Mouse (Mus musculus) lung, postnatal 25 days (tissue): ENCODE data around the gene Lysmd4.
"Not testable (repeated sequence)": the region's sequence is repeated elsewhere in the genome, so short reads cannot be mapped to it uniquely, and the experiment has no call there.

Experiments
- DNase-seq: peaks from one replicate; pipeline ENCODE4 v3.0.0; 2022; ENCODE audit warnings: low spot score

Lysmd4 gene

DNA sequence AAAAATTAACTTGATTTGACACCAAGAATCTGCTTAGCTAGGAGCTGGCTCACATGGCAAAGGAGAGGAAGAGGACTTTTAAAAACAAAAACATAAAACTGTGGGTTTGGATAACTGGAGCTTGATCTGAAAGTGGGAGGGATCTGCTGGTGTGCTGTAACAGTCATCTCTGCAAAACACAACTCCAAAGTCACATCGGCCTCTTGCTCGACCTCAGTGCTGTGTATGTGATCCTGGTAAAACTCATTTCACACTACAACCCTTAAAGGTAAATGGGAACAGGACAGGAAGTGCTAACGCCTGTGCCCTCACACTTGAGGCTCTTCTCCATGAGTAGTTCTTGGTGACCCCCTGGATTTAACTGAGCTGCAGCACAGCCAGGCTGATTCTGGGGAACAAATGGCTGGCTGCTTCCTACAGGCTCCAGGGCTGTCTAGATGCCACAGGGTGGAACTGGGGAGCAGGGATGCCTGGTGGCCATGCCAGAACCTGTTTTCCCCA, 8.3 kb downstream of the Lysmd4 start:
- no peak for DNase-seq

DNA sequence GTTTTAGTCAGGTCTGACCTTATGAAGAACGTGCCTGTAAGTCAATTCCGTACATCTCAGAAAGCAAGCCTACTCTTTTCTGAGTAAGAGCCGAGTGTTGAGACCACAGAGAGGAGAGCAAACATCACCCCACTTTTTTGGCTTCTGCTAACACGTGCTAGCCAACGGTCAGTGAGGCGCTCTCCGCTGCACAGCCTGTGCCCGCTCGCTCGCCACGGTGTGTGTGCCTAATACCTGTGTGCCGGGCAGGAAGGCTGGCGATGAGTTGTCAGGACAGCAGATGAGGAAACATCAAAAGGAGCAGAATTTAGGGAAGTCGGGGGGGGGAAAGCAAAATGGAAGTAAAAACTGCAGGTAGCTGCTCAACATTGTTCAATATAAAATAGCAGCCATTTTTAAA, 10.2 kb downstream of the Lysmd4 start:
- no peak for DNase-seq

DNA sequence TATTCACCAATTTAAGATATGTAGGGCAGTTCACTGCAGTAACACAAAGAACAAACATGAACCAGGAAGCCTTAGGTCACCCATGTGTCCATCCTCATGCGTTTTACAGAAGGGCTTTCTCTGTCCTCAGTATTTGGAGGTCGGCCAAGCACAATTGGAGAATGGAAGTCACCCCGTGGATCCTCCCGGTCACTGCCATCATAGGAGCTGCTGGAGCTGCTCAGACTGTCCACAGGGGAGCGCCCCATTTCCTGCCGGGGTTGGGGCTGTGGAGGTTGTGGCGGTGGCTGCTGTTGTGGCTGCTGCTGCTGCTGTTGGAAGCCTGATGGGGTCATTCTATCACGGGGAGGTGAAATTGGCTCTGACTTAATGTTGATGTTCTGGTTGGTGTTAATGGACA, 12.5 kb downstream of the Lysmd4 start:
- DNase-seq = no peak

DNA sequence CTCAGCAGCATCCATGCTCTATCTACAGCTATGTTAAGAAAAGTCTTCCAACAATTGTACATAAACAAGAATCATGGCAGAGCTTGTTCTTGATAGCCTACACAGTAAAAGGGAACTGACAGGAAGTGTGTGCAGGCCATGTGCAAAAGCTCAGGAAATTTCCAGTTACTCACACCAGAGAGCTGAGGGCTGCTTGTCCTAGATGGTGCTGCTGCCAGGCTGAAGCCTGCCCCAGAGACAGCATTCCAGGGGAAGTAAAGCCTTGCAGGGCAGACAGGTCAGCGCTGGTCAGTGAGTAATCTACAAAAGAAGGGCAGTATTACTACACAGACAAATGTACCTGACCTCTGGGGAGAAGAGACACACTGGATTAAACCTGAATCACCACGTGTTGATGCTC, 14.0 kb downstream of the Lysmd4 start:
- DNase-seq = no peak

DNA sequence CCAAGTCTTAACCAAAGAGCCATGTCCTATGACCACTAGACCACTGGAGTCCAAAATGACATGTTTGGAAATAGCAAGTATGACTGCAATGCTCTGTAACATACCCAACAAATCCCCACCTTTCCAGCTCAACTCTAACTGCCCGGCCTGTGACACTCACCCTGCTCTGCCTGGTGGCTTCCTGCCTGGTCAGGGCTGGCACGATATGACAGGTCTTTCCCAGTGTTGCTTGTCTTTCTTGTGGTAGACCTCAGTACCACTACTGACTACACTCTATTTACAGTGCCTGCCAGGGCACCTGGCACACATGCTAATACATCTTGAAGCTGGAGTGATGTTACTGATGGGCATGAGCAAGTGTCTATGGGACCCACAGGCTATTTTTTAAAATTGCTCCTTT, 15.4 kb downstream of the Lysmd4 start:
- DNase-seq = no peak

DNA sequence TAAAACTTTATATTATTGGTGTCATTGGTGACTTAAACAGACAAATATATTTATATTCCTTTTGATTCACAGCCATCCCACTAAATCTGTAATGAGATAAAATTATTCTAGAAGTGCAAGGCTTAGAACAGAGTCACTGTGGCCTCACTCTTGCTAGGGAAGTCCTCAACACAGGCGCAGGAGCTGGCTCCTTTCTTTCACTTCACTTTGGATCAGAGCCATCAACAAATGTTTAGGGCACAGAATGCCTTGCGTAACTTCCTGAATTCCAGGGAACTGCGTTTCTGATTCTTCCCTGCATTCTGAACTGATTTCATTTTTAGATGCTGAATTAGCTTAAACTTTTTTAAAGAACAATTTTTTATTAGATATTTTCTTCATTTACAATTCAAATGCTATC, 19.6 kb downstream of the Lysmd4 start:
- DNase-seq = peak; percentile 58

DNA sequence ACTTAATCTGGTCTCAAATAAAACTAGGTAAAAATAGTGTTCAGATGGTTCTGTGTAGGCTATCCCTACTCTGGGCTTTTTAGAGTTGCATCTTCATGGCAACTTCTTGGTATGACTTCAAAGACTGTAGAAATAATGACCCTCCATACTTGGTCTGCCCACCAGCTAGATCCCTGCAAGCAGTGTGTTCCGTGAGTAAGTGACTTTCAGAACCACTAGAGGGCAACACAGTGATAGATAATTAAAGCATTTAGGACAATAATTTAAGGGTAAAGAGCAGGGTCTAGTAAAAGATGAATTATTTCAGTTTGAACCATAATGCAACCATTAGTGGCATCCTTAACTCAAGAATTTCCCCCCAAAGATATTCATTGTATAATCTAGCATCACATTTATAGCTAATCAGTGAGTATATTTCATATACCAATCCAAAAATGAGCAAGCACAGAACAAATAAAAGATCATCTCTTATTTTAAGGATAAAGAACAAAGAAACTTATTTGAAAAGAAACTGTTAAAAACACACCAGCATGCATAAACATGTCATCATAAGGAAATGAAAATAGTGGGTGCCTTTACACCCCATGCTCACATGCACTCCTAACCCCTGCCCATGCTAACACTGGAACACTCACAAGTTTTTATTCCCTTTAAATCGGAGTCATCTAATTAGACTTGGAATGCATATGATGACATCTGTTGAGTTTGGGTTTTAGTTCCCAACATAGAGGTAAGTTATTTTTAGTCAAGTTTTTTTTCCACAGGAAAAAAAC, 21.0 kb downstream of the Lysmd4 start:
- DNase-seq = peak; percentile 58

DNA sequence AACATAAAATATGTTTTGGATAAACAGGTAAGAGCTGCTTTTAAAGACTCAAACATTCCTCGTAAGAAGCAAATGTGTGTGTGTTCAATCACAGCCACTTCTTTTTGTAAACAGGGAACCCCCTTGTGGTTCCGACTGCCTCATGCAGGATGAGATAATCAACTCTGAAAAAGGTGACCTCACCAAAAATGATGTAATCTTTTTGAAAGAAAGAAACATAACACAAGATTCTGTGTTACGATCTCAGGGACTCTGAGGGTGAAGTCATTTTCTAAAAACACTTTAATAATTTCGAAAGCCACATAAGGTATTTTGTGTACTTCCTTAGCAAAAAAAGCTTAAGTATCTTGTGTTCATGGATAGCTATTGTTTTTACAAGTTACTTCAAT, 21.5 kb downstream of the Lysmd4 start:
- peak; percentile 28 for DNase-seq

DNA sequence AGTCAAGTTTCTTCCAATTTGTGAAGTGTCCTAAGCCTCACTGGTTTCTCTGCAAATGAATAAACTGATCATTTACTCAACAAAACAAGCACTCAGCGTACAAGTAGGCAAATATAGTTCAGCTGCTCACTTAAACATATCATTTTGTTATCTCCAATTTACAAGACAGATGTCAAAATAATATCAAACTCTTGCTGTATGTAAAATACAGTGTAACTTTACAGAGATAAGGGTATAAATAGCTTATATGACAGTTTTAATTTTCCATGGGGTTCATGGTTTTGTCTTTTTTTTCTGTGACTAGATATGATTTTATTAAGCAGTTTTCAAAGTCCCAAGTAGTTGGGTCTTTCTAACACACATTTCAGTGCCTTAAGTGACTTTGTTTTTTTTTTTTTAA, 22.9 kb downstream of the Lysmd4 start:
- DNase-seq = no peak

DNA sequence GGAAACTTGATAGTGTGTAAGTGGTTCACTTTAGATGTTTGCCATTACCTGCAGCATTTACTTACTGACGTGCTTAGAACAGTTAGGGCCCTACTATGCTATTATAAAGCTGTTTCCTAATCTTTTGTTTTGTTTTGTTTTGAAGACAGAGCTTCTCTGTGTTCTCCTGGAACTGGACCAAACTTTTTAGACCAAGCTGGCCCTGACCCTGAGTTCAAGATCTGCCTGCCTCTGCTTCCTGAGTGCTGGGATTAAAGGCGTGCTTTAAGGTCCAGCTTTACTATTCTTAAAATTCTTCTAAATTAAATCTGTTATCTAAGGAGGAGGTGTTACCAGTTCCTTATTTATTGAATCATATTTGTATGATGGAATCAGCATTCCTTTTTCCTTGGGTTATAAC, 23.7 kb downstream of the Lysmd4 start:
- DNase-seq = no peak

DNA sequence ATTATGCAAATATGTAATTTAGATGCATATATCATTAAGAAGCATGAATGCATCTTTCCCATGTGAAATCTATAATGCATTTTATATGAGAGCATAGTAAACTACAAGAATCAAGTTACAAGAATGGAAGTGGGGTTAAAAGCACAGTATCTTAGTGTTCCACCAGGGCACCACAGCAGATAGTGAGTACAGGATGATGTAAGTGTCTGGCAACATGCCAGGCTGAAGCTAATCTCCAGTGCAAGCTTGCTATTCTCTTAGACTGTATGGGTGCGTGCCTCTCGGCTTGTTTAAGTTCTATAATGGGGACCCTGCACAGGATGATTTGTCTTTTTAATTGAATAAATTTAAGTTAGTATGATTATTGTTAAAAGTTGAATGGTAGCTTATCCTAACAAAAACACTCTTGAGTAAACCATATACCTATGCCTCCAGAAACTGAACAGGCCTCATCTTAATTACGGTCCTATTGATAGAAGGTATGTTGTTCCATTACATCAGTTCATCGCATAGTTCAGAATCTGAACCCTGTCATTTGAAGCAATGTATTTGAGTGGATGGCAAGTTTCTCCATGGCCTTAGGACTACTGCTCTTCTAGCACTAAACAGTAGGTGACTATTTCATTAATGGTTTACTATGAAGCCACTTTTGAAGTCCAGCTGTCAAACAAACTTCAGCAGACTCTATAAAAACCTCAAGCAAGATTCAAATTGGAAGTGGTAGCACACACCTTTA, 37.7 kb downstream of the Lysmd4 start:
- DNase-seq = peak; percentile 75

DNA sequence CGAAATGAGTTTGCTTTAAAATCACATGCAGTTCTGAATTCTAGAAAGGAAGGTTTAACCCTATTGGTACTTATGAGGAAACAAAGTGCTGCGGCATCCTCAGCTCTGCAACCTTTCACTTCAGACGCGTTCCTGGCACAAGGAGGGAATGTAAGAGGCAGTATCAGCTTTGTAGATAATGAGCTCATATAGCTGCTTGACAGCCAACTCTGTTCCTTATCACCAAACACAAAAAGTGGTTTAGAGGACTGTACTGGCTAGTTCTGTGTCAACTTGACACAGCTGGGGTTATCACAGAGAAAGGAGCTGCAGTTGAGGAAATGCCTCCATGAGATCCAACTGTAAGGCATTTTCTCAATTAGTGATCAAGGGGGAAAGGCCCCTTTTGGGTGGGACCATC, 48.1 kb downstream of the Lysmd4 start:
- not testable (repeated sequence) for DNase-seq

DNA sequence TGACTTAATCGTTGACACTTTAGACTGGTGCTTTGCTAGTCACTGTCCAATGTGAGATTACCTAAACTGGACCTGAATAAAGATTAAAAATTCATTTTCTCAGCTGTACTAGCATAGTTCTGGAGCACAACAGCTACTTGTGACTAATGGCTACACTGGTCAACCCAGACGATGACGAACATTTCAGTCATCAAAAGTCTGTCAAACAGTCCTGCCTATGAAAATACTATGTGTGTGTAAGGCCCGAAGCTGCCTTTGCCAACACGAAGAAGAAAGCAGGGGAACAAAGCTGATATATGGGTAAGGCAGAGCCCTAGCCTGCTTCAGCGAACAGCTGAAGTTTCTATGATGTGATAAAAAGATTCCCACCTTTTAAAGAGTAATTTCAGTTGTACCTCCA, 61.2 kb downstream of the Lysmd4 start:
- no peak for DNase-seq

DNA sequence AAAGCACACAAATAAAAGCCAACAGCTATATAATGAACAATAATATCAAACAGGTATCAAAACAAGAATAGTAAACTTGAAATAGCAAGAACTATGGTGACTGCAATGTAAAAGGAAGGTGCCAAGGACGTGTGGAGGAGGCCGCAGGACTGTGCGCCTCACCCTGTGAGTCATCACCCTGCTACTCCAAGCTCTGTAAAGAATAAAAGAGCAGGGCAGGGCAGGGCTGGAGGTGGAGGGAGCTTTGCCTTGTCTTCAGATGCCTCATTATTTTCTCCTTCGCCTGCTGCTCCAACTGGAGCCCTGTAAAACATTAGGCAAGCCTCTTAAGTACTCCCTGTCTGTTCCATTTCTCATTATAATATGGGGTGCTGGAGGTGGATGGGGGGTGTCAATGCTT, 65.1 kb downstream of the Lysmd4 start:
- DNase-seq = no peak

DNA sequence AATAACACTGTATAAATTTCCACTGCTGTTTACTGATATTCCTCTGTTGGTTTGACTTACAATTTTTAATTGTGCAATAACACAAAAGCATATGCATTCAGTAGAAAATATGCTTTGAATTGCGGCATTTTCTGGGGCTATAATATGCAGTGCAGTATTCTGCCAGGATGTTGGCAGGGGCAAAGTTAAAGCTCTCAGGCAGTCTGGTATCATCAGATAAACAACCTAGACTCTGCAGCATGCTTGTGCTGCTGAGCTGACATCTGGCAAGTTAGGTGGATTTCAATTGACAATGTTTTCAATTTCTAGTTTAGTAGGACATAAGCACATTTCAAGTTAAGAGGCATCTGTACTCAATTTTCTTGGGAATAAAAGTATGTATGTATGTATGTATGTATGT, 69.0 kb downstream of the Lysmd4 start:
- no peak for DNase-seq

DNA sequence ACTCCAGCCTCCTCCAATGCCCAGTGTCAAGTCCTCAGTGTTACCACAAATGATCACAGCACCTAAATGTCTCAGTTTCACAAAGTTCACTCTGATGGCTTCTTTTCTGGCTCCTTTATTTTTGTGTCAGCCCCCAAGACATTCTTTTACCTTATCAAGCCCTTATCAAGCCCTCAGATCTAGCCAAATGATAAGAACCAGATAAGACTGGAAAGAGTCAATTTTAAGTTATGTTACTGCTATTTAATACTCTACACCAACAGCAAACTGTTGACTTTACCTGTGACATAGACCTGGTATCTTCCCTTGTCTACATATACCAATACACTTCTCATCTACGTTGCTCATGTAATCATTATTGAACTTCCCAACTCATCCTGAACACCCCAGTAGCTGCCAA, 74.1 kb downstream of the Lysmd4 start:
- no peak for DNase-seq

DNA sequence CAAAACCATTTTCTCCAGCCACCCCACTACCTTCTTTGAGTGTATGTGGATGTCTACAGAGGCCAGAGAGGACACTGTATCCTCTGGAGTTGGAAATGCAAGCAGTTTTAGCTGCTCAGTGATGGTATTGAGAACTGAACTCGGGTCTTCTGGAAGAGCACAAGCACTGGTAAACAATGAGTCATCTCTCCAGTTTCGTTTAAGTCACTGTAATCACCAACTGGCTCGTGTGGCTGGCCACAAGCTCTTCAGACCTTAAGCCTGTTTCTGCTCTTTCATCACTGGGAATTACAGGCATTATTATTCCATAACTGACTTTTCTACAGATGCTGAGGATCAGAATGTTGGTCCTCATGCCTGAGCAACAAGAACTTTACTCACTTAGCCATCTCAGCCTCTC, 82.6 kb downstream of the Lysmd4 start:
- DNase-seq = no peak

DNA sequence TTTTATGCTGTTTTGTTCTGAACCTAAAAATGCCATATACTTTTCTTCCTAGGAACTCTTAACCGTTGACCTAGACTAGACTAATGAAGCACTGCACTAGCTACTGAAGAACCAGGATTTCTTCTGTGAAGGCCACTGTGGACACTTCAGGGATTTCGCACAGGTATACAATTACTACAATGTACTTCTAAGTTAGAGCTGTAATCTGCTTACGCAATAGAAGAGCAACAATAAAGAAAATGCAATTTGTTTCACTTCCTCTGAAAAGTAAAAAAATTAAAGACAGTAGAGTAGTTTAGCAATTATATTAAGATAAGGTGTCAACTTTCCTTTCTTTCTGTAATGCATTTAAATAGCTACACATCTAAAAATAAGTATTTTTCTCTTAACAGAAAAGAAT, 84.7 kb downstream of the Lysmd4 start:
- DNase-seq = no peak

DNA sequence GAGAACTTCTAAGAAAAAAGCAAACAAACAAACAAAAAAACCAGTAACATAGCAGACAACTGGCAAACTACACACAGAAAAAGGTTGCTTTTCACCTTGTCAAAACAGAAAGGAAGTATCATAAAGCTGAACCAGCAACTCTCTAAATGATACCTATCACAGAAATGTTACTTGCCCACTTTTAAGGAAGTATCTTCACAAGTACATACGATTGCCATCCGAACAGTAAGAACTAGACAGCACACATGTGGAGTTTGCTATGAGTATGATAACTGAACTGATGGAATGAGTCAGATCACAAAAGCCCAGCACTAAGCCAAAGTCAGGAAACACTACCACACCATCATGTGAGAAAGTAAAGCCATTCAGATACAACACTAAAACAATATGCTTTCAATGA, 85.8 kb downstream of the Lysmd4 start:
- no peak for DNase-seq

DNA sequence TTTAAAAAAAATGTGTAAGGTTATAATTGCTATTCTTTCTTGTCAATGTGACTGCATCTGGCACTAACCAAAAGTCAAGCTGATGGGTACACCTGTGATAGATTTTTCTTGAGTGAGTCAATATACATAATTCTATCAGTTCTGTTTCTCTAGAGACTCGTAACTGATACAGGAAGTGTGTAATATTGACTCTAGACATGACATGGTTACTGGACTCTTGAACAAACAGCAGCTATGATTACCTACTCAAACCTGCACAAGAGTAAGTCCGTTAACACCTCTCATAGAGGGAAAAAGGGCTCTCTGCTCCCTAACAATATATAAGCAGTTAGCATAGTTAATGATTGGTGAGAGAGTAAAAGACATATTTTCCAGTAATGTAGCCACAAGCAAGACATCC, 87.8 kb downstream of the Lysmd4 start:
- no peak for DNase-seq

DNA sequence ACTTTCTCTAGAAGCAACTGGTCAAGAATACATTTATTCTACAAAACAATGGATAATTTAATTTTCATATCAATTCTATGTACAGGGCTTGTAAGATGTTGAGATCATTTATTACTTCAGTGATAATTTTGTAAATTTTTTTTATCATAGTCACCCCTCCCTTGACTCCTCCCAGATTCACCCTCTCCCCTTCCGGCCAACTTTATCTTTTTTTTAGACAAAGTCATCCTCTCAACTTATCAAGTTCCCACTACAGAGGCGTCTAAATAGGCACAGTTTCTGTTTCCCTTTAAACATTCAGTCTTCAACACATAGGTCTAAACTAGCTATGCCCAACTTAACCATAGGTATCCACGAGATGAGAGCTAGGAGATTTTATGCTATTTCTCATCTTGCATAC, 90.9 kb downstream of the Lysmd4 start:
- DNase-seq = no peak

DNA sequence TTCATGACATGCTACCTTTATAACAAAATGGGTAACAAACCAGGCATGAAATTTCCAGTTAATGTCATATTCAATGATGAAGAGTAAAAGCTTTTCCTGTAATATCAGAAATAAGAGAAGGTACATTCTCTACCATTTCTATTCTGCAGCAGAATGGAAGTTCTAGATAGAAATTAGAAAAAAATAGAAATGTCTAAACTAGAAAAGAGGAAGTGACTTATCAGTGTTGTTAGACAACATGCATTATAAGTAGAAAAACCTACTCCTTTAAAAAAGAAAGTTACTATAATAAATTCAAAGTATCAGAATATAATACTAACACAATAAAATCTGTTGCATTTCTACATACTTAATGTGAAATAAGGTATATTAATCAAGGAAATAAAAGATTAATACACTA, 96.4 kb downstream of the Lysmd4 start:
- DNase-seq = no peak

DNA sequence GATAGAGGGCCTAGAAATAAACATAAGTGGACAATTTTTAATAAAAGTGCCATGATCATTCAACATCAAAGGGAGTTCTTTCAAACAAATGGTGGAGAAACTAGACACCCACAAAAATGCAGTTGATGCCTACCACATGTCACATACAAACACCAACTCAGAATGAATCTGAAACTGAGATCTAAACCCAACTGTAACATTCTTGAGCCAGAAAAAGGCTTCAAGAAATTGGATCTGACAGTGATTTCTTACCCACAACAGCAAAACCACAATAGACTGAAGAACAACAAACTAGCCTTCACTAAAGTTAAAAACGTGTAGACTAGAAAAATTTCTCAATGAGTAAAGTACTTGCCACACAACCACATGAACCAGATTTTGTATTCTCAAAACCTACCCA, 98.0 kb downstream of the Lysmd4 start:
- no peak for DNase-seq
